Mouse (Mus musculus) midbrain, embryonic 14.5 days (tissue): ENCODE measurements at regions not wholly inside any gene's neighbourhood (a gene's known extent, or its start where the extent isn't known, plus 50 kb on each side); places are given as distances from the start of the nearest gene placed in this dataset.

Experiments used
- ATAC-seq: fragments of 200-750 bp; cut with Nextera tagmentation; 2 replicates; pipeline ENCODE4 v1.8.0; 2017; ENCODE audit warnings: moderate number of reproducible peaks, moderate library complexity; ENCODE audit not compliant: low FRiP score, low TSS enrichment
- DNase-seq: peaks from one replicate; pipeline ENCODE4 v3.0.0-alpha.2; 2015
- H3K27ac ChIP-seq: fragments of 300-500 bp; sonication (generic); replicated peaks from 2 replicates; pipeline ENCODE4 v1.5.1; 2014; ENCODE audit warnings: mild to moderate bottlenecking, low read depth, low read length, moderate library complexity
- H3K27me3 ChIP-seq: fragments of 300-500 bp; sonication (generic); 2 replicates; pipeline ENCODE4 v1.6.1; 2014; ENCODE audit warnings: low read length, control low read depth, mixed read lengths; ENCODE audit not compliant: control insufficient read depth, insufficient read depth
- H3K36me3 ChIP-seq: fragments of 300-500 bp; sonication (generic); 2 replicates; pipeline ENCODE4 v1.6.1; 2014; ENCODE audit warnings: low read length, control low read depth; ENCODE audit not compliant: control insufficient read depth, insufficient read depth
- H3K4me1 ChIP-seq: fragments of 300-500 bp; sonication (generic); 2 replicates; pipeline ENCODE4 v1.6.1; 2014; ENCODE audit warnings: mild to moderate bottlenecking, antibody characterized with exemption, low read length, control low read depth; ENCODE audit not compliant: control insufficient read depth, insufficient read depth
- H3K4me2 ChIP-seq: fragments of 300-500 bp; sonication (generic); 2 replicates; pipeline ENCODE4 v1.6.1; 2014; ENCODE audit warnings: mild to moderate bottlenecking, low read length, moderate library complexity
- H3K4me3 ChIP-seq: fragments of 300-500 bp; sonication (generic); replicated peaks from 2 replicates; pipeline ENCODE4 v1.5.1; 2014; ENCODE audit warnings: low read depth, low read length
- H3K9ac ChIP-seq: fragments of 300-500 bp; sonication (generic); replicated peaks from 2 replicates; pipeline ENCODE4 v1.6.1; 2014; ENCODE audit warnings: mild to moderate bottlenecking, low read length, moderate library complexity
- H3K9me3 ChIP-seq: fragments of 300-500 bp; sonication (generic); 2 replicates; pipeline ENCODE4 v1.6.1; 2016; ENCODE audit warnings: low read length, control low read depth, mixed read lengths; ENCODE audit not compliant: control insufficient read depth
- WGBS: fragments of 180-500 bp; shearing (Covaris S2); extraction: QIAGEN DNeasy Blood & Tissue Kit; methylation state at CpG from one replicate; pipeline ENCODE4 v1.1.7; 2014; 5-methylcytosine and 5-hydroxymethylcytosine counted together

GRCm38 (mm10) chr2:115056327-115057070 lies 401.7 kb upstream of the Dph6 start:
- Histone ChIP-seq H3K4me1 (peaks cover 13% of the 10 kb centered on the region; the same call in 1 of the 2 replicates), H3K36me3 (no peaks in the 10 kb centered on the region), H3K4me2 (no peak overlapping the region), H3K27me3 (no peaks in the 10 kb centered on the region), H3K27ac (no peak overlapping the region), H3K4me3 (no peak overlapping the region), H3K9me3 (no peaks in the 10 kb centered on the region), H3K9ac (no peak overlapping the region)
- ATAC-seq (peak; percentile 55; the same call in 1 of the 2 replicates), DNase-seq (peak; percentile 72)
- 42% methylated on average over 4 of the region's 4 CpGs for WGBS

GRCm38 (mm10) chr2:115057200-115057599 lies 402.4 kb upstream of the Dph6 start:
- Histone ChIP-seq H3K9ac (no peak overlapping the region), H3K27ac (no peak overlapping the region), H3K36me3 (no peaks in the 10 kb centered on the region), H3K4me3 (no peak overlapping the region), H3K9me3 (no peaks in the 10 kb centered on the region), H3K4me1 (peaks cover 13% of the 10 kb centered on the region; the same call in 1 of the 2 replicates), H3K27me3 (no peaks in the 10 kb centered on the region), H3K4me2 (no peak overlapping the region)
- ATAC-seq: no peak
- peak; percentile 17 for DNase-seq
- 62% methylated on average over 2 of the region's 2 CpGs for WGBS

DNA sequence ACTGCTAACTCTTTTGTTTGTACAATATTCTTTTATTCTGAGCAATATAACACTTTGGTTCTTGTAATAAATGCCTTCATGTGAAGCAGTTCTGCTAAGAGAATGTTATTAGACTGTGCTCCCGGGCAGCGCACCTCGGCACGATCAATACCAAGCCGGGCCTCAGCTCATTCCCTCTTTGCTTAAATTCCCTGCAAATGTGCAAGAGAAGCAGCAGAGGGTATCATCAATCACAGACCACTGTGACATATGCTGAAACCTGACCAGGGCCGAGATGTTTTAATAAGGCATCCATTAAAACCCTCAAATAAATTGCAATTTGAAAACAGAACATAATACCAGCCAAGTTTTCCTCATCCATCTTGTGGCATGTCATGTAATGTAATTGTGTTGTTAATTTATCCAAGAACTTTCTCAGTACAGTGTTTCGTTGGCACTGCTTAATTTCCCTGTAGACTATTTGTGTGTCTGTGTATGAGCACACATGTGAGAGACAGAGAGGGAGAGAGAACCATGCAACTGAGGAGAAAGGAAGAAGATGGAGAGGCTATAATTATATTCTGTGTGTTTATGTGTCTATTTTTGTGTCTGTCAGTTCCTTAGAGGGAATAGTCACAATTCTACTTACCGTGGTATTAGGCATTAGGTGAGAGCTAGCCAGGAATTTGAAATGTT lies 412.9 kb upstream of the Dph6 start:
- Histone ChIP-seq H3K4me1 (no peaks in the 10 kb centered on the region), H3K9me3 (no peaks in the 10 kb centered on the region), H3K4me2 (no peak overlapping the region), H3K27me3 (no peaks in the 10 kb centered on the region), H3K36me3 (no peaks in the 10 kb centered on the region), H3K4me3 (no peak overlapping the region), H3K27ac (no peak overlapping the region), H3K9ac (no peak overlapping the region)
- ATAC-seq (no peak), DNase-seq (no peak)
- WGBS: 87% methylated on average over 8 of the region's 8 CpGs

DNA sequence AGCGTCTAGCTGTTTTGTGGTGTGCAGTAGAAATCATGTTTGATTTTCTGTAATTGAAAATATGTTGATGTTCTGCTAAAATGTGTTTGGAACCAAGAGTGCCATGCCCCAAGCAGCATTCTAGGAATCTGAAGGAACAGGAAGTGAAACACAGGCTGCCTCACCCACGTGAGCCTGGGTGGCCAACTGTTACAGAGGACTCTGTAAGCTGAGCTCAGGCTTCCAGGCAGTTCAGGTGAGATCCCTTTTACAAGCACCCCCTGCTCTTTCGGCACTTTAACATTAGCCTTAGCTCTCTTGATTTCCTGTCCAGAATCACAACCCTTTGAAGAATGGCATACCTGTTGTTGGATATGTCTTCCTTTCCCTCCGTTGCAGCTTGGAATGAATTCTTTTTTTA lies 414.9 kb upstream of the Dph6 start:
- Histone ChIP-seq H3K27me3 (no peaks in the 10 kb centered on the region), H3K4me2 (no peak overlapping the region), H3K9me3 (no peaks in the 10 kb centered on the region), H3K4me3 (no peak overlapping the region), H3K4me1 (no peaks in the 10 kb centered on the region), H3K27ac (no peak overlapping the region), H3K9ac (no peak overlapping the region), H3K36me3 (no peaks in the 10 kb centered on the region)
- ATAC-seq: no peak
- 80% methylated on average over 4 of the region's 4 CpGs for WGBS
- no peak for DNase-seq

DNA sequence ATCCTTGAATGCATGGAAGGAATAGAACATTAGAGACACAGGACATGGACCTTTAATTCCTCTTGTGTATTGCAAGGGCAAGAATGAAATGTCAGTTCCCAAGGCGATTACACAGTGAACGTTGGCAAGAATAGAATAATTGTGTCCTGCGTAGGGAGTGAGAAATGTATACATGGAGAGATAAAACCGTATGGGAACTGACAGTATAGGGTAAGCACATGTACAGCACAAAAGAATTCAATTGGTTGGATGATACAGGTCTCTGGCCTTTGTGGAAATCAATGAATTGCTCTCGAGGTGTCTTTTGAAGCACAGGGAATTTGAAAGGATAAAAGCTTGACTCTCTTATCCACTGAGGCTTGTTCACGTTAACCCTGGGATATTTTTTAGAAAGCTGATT lies 415.4 kb upstream of the Dph6 start:
- ATAC-seq: no peak

DNA sequence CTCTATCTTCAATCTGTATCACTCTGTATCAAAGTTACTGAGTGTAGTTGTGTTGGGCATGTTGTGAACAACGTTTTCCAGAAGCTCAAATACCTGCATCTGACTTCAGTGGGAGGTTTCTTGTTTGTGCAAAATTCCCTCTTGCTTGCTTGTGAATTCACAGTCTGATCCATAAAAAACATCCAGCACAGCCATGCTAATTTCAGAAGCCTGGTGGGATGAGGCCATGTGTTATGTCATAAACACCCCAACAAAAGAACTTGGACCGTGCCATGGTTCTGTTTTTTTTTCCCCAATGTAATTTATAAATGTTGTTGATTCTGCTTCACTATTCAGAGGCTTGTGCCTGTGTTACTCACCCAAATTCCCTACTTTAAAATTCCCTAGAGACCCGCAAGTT lies 415.9 kb upstream of the Dph6 start:
- no peak overlapping the region for H3K4me3 ChIP-seq
- no peak overlapping the region for H3K9ac ChIP-seq
- H3K9me3 ChIP-seq: no peaks in the 10 kb centered on the region
- ATAC-seq (no peak), DNase-seq (no peak)
- WGBS: 85% methylated on average over 3 of the region's 3 CpGs
- H3K27ac ChIP-seq: no peak overlapping the region
- no peaks in the 10 kb centered on the region for H3K4me1 ChIP-seq
- no peaks in the 10 kb centered on the region for H3K36me3 ChIP-seq
- H3K27me3 ChIP-seq: no peaks in the 10 kb centered on the region
- H3K4me2 ChIP-seq: no peak overlapping the region

More for the DNA sequence above, 415.4 kb upstream of the Dph6 start:
- Histone ChIP-seq H3K9me3 (no peaks in the 10 kb centered on the region), H3K4me3 (no peak overlapping the region), H3K4me1 (no peaks in the 10 kb centered on the region), H3K36me3 (no peaks in the 10 kb centered on the region), H3K9ac (no peak overlapping the region), H3K4me2 (no peak overlapping the region), H3K27ac (no peak overlapping the region), H3K27me3 (no peaks in the 10 kb centered on the region)
- no peak for DNase-seq
- 49% methylated on average over 6 of the region's 6 CpGs for WGBS

GRCm38 (mm10) chr2:115081563-115082291 lies 427.0 kb upstream of the Dph6 start:
- ATAC-seq: no peak

DNA sequence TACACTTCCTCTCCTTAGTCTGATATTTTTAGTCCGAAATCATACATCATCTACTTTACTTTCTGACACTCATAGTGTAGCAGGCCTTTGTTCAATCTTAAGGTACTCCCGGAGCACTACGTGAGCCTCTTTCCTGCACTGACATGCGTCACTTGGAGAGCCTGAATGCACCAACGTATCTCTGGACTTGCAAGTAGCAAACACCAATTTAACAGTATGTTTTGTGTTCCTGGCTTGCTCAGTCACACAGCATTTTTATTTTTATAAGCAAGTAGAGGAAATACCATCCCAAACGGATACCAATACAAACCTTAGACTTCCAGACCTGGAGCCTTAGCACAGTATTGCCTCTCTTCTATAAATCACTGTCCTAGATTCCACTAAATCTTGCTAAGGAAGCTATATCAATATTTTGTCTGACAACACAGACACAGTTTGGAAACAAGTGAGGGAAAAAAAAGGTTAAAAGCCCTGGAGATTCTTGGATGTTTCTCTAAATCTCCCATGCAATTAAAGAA lies 427.6 kb upstream of the Dph6 start:
- Histone ChIP-seq H3K4me3 (no peak overlapping the region), H3K4me2 (no peak overlapping the region), H3K27ac (no peak overlapping the region), H3K36me3 (no peaks in the 10 kb centered on the region), H3K9ac (no peak overlapping the region), H3K27me3 (no peaks in the 10 kb centered on the region), H3K4me1 (no peaks in the 10 kb centered on the region), H3K9me3 (no peaks in the 10 kb centered on the region)
- WGBS: 85% methylated on average over 6 of the region's 6 CpGs
- DNase-seq: no peak
- no peak for ATAC-seq

More at GRCm38 (mm10) chr2:115081563-115082291, 427.0 kb upstream of the Dph6 start:
- no peak for DNase-seq
- 84% methylated on average over 11 of the region's 11 CpGs for WGBS
- no peak overlapping the region for H3K4me3 ChIP-seq
- H3K27ac ChIP-seq: no peak overlapping the region
- H3K36me3 ChIP-seq: no peaks in the 10 kb centered on the region
- no peaks in the 10 kb centered on the region for H3K27me3 ChIP-seq
- no peak overlapping the region for H3K9ac ChIP-seq
- no peaks in the 10 kb centered on the region for H3K4me1 ChIP-seq
- H3K9me3 ChIP-seq: no peaks in the 10 kb centered on the region
- no peak overlapping the region for H3K4me2 ChIP-seq
